Mouse (Mus musculus) liver, embryonic 11.5 days (tissue): ENCODE measurements around the gene Zranb3. TPM values are rescaled to one million over a fixed set of nuclear protein-coding genes. Genes with fewer than 3 reads are reported as not detected.
A peak's percentile ranks its signal among the peaks of the same experiment; 100 is the strongest.

ENCODE experiments used
- ATAC-seq: fragments of 200-750 bp; cut with Nextera tagmentation; replicated peaks from 2 replicates; pipeline ENCODE4 v1.8.0; 2017; ENCODE audit warnings: moderate number of reproducible peaks, mild to moderate bottlenecking, moderate TSS enrichment, moderate library complexity; ENCODE audit not compliant: low FRiP score
- DNase-seq: peaks from one replicate; pipeline ENCODE4 v3.0.0-alpha.2; 2017; ENCODE audit warnings: low spot score
- H3K27ac ChIP-seq: fragments of 300-500 bp; sonication (generic); 2 replicates; pipeline ENCODE4 v1.5.1; 2014; ENCODE audit warnings: mild to moderate bottlenecking, low read depth, low read length, control low read depth
- H3K27me3 ChIP-seq: fragments of 300-500 bp; sonication (generic); replicated peaks from 2 replicates; pipeline ENCODE4 v1.6.1; 2014; ENCODE audit warnings: low read length, mixed read lengths; ENCODE audit not compliant: control insufficient read depth, insufficient read depth
- H3K36me3 ChIP-seq: fragments of 300-500 bp; sonication (generic); 2 replicates; pipeline ENCODE4 v1.6.1; 2014; ENCODE audit warnings: mild to moderate bottlenecking, low read length, moderate library complexity, mixed read lengths; ENCODE audit not compliant: control insufficient read depth, insufficient read depth
- H3K4me1 ChIP-seq: fragments of 300-500 bp; sonication (generic); replicated peaks from 2 replicates; pipeline ENCODE4 v1.6.1; 2014; ENCODE audit warnings: low read length, mixed read lengths; ENCODE audit not compliant: control insufficient read depth, insufficient read depth
- H3K4me2 ChIP-seq: fragments of 300-500 bp; sonication (generic); 2 replicates; pipeline ENCODE4 v1.6.1; 2014; ENCODE audit warnings: mild to moderate bottlenecking, control low read depth, moderate library complexity
- H3K4me3 ChIP-seq: fragments of 300-500 bp; sonication (generic); 2 replicates; pipeline ENCODE4 v1.5.1; 2014; ENCODE audit warnings: low read depth, low read length, control low read depth
- H3K9ac ChIP-seq: fragments of 300-500 bp; sonication (generic); 2 replicates; pipeline ENCODE4 v1.6.1; 2014; ENCODE audit warnings: low read depth, low read length, control low read depth
- H3K9me3 ChIP-seq: fragments of 300-500 bp; sonication (generic); 2 replicates; pipeline ENCODE4 v1.6.1; 2016; ENCODE audit warnings: low read length, inconsistent platforms, mixed read lengths; ENCODE audit not compliant: control insufficient read depth
- WGBS: fragments of 180-500 bp; shearing (Covaris S2); extraction: QIAGEN DNeasy Blood & Tissue Kit; methylation state at CpG from one replicate; pipeline ENCODE4 v1.1.7; 2014; 5-methylcytosine and 5-hydroxymethylcytosine counted together
- polyA plus RNA-seq: library from polyadenylated mRNA; unstranded; fragments of >200 nt; fragmentation: Nextera tagmentation; extraction: Ambion mirVana; gene quantifications from 2 replicates; pipeline ENCODE4 v1.2.1, GENCODE M21; 2014

Gene Zranb3
- polyA plus RNA-seq, 1 experiment from 2014 or later: 10.7 TPM

- Histone ChIP-seq H3K4me3 (no peak overlapping the region), H3K36me3 (peaks cover 31% of the 10 kb centered on the region), H3K27ac (no peak overlapping the region), H3K9ac (no peak overlapping the region), H3K27me3 (no peaks in the 10 kb centered on the region), H3K4me1 (no peaks in the 10 kb centered on the region), H3K9me3 (no peaks in the 10 kb centered on the region), H3K4me2 (no peak overlapping the region)
- WGBS: 81% methylated on average over 8 of the region's 8 CpGs
- no peak for DNase-seq
- no peak for ATAC-seq
Measured at GRCm38 (mm10) chr1:127937277-127937676, 165.6 kb downstream of the Zranb3 start.

DNA sequence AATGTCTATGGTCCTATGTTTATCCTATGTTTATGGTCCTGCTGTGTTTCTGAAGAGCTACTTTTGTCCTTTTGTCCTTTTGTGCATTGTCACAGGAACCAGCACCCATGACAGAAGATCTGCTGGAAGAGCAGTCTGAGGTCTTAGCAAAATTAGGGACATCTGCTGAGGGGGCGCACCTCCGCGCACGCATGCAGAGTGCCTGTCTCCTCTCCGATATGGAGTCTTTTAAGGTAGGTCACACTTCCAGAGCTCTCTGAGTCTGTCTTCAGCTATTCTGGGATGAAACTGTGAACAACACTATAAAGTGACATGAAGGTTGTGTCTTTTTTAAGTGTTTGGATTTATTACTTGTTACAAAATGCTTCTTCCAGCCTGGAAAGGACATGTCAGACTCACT lies 168.5 kb downstream of the Zranb3 start:
- H3K4me3 ChIP-seq: no peak overlapping the region
- H3K9me3 ChIP-seq: no peaks in the 10 kb centered on the region
- H3K36me3 ChIP-seq: peaks cover 24% of the 10 kb centered on the region
- WGBS: 97% methylated on average over 5 of the region's 5 CpGs
- H3K4me2 ChIP-seq: no peak overlapping the region
- DNase-seq (no peak), ATAC-seq (no peak)
- no peak overlapping the region for H3K27ac ChIP-seq
- no peaks in the 10 kb centered on the region for H3K4me1 ChIP-seq
- H3K9ac ChIP-seq: no peak overlapping the region
- no peaks in the 10 kb centered on the region for H3K27me3 ChIP-seq

GRCm38 (mm10) chr1:127933405-127933804 lies 169.4 kb downstream of the Zranb3 start:
- H3K27ac ChIP-seq: no peak overlapping the region
- no peaks in the 10 kb centered on the region for H3K27me3 ChIP-seq
- DNase-seq: no peak
- H3K4me3 ChIP-seq: no peak overlapping the region
- H3K36me3 ChIP-seq: peaks cover 15% of the 10 kb centered on the region
- no peaks in the 10 kb centered on the region for H3K9me3 ChIP-seq
- no peak overlapping the region for H3K9ac ChIP-seq
- no peak overlapping the region for H3K4me2 ChIP-seq
- H3K4me1 ChIP-seq: no peaks in the 10 kb centered on the region
- ATAC-seq: 0 out of 2 replicates have a peak, but pooled peaks have one; percentile 61
- 86% methylated on average over 2 of the region's 2 CpGs for WGBS

DNA sequence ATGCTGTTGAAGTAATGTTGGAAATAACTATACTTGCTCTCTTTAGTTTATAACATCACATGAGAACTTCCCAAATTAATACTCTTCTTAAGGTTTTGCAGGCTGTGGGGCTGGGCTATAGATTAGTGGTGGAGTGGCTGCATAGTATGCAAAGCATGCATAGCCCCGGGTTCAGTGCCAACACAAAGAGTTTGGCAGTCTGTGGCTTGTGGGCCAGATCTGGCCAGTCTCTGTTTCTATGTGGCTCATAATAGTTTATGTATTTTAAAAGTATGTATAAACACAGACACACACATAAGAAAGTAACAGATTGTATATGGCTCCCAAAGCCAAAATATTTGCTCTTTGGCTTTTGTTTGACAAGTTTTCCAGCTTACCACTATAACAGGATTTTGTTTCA lies 187.0 kb downstream of the Zranb3 start:
- Histone ChIP-seq H3K27ac (no peak overlapping the region), H3K4me2 (no peak overlapping the region), H3K9ac (no peak overlapping the region), H3K4me1 (no peaks in the 10 kb centered on the region), H3K36me3 (peaks cover 7% of the 10 kb centered on the region), H3K4me3 (no peak overlapping the region), H3K9me3 (no peaks in the 10 kb centered on the region), H3K27me3 (no peaks in the 10 kb centered on the region)
- ATAC-seq (no peak), DNase-seq (no peak)
- WGBS: 76% methylated on average over 1 of the region's 1 CpGs

GRCm38 (mm10) chr1:127915316-127915715 lies 187.5 kb downstream of the Zranb3 start:
- no peak overlapping the region for H3K4me3 ChIP-seq
- DNase-seq: no peak
- peaks cover 7% of the 10 kb centered on the region for H3K36me3 ChIP-seq
- WGBS: 83% methylated on average over 6 of the region's 6 CpGs
- no peak overlapping the region for H3K9ac ChIP-seq
- no peak overlapping the region for H3K4me2 ChIP-seq
- H3K4me1 ChIP-seq: no peaks in the 10 kb centered on the region
- H3K27ac ChIP-seq: no peak overlapping the region
- no peaks in the 10 kb centered on the region for H3K27me3 ChIP-seq
- H3K9me3 ChIP-seq: no peaks in the 10 kb centered on the region
- no peak for ATAC-seq

- H3K4me1 ChIP-seq: no peaks in the 10 kb centered on the region
- no peak overlapping the region for H3K9ac ChIP-seq
- no peak overlapping the region for H3K4me3 ChIP-seq
- H3K27ac ChIP-seq: no peak overlapping the region
- WGBS: 88% methylated on average over 4 of the region's 4 CpGs
- H3K9me3 ChIP-seq: no peaks in the 10 kb centered on the region
- H3K4me2 ChIP-seq: no peak overlapping the region
- no peak for ATAC-seq
- peaks cover 5% of the 10 kb centered on the region for H3K36me3 ChIP-seq
- no peak for DNase-seq
- no peaks in the 10 kb centered on the region for H3K27me3 ChIP-seq
Measured at GRCm38 (mm10) chr1:127913116-127913515, 189.7 kb downstream of the Zranb3 start.

DNA sequence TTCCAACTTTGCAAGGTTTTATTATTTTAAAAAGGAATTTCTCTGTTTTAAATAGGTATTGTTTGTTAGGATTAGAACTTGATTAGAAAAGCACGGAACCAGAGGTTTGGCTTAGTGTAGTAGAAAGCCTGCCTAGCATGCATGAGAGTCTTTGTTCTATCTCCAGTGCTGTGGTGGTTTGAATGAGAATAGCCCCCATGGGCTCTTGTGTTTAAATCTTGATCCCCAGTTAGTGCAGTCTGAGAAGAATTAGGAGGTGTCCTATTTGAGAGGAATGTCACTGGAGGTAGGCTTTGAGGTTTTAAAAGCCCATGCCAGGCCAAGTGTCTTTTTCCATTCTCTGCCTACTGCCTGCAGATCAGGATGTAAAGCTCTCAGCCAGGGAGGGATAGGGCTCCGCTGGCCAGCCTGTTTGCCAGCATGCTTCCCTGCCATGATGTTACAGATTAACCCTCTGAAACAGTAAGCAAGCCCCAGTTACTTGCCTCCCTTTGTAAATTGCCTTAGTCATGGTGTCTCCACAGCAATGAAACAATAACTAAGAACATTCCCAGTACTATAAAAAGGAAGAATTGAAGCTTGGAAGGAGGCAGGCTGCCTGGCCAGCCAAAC lies 198.0 kb downstream of the Zranb3 start:
- H3K4me3 ChIP-seq: no peak overlapping the region
- no peaks in the 10 kb centered on the region for H3K27me3 ChIP-seq
- H3K4me1 ChIP-seq: no peaks in the 10 kb centered on the region
- H3K4me2 ChIP-seq: no peak overlapping the region
- no peak for DNase-seq
- H3K27ac ChIP-seq: no peak overlapping the region
- no peak for ATAC-seq
- no peak overlapping the region for H3K9ac ChIP-seq
- peaks cover 6% of the 10 kb centered on the region; the same call in 1 of the 2 replicates for H3K36me3 ChIP-seq
- 75% methylated on average over 2 of the region's 2 CpGs for WGBS
- H3K9me3 ChIP-seq: no peaks in the 10 kb centered on the region

Other genes starting within 250 kb of the Zranb3 start
- gene Map3k19, start 248.0 kb downstream of the Zranb3 start, polyA plus RNA-seq: not detected in 2 replicates
- gene Rab3gap1, start 234.3 kb downstream of the Zranb3 start, polyA plus RNA-seq: 19.9 and 20.7 TPM in 2 replicates
- 81.2 and 89.3 TPM in 2 replicates for gene R3hdm1, start 254 bp upstream of the Zranb3 start, polyA plus RNA-seq
- gene Ubxn4, start 140.9 kb upstream of the Zranb3 start, polyA plus RNA-seq: 57.9 and 59.5 TPM in 2 replicates
- gene Lct, start 225.3 kb upstream of the Zranb3 start, polyA plus RNA-seq: 0.06 and 0.10 TPM in 2 replicates